Mouse (Mus musculus) stomach, postnatal 0 days (tissue): ENCODE results near the gene Clcn3. TPM values are rescaled to one million over a fixed set of nuclear protein-coding genes. Genes with fewer than 3 reads are reported as not detected.

ENCODE experiments used
- ATAC-seq: fragments of 200-750 bp; cut with Nextera tagmentation; 2 replicates; pipeline ENCODE4 v1.8.0; 2017; ENCODE audit not compliant: low FRiP score, low TSS enrichment
- DNase-seq: peaks from one replicate; pipeline ENCODE4 v3.0.0-alpha.2; 2016; ENCODE audit warnings: low spot score
- H3K27ac ChIP-seq: fragments of 300-500 bp; sonication (generic); replicated peaks from 2 replicates; pipeline ENCODE4 v1.5.1; 2014; ENCODE audit warnings: mild to moderate bottlenecking, control low read depth
- H3K27me3 ChIP-seq: fragments of 300-500 bp; sonication (generic); 2 replicates; pipeline ENCODE4 v1.6.1; 2014; ENCODE audit warnings: low read length; ENCODE audit not compliant: control insufficient read depth, insufficient read depth
- H3K36me3 ChIP-seq: fragments of 300-500 bp; sonication (generic); 2 replicates; pipeline ENCODE4 v1.6.1; 2014; ENCODE audit warnings: low read length, mixed read lengths; ENCODE audit not compliant: control insufficient read depth, insufficient read depth
- H3K4me1 ChIP-seq: fragments of 300-500 bp; sonication (generic); replicated peaks from 2 replicates; pipeline ENCODE4 v1.6.1; 2014; ENCODE audit warnings: antibody characterized with exemption; ENCODE audit not compliant: control insufficient read depth, insufficient read depth
- H3K4me2 ChIP-seq: fragments of 300-500 bp; sonication (generic); replicated peaks from 2 replicates; pipeline ENCODE4 v1.6.1; 2014; ENCODE audit warnings: low read depth, mild to moderate bottlenecking, control low read depth, moderate library complexity
- H3K4me3 ChIP-seq: fragments of 300-500 bp; sonication (generic); 2 replicates; pipeline ENCODE4 v1.5.1; 2014; ENCODE audit warnings: low read depth, low read length, control low read depth
- H3K9ac ChIP-seq: fragments of 300-500 bp; sonication (generic); 2 replicates; pipeline ENCODE4 v1.6.1; 2014; ENCODE audit warnings: mild to moderate bottlenecking, low read length, control low read depth, mixed read lengths
- H3K9me3 ChIP-seq: fragments of 300-500 bp; sonication (generic); 2 replicates; pipeline ENCODE4 v1.6.1; 2016; ENCODE audit warnings: low read length; ENCODE audit not compliant: control insufficient read depth
- CTCF ChIP-seq: IDR thresholded peaks from 2 replicates; pipeline ENCODE4 v1.5.1; 2016; ENCODE audit warnings: antibody characterized with exemption, low read depth, mild to moderate bottlenecking, moderate library complexity
- EP300 ChIP-seq: optimal IDR thresholded peaks from 2 replicates; pipeline ENCODE3; 2016; ENCODE audit warnings: antibody characterized with exemption
- WGBS: fragments of 180-500 bp; shearing (Covaris S2); extraction: QIAGEN DNeasy Blood & Tissue Kit; methylation state at CpG from one replicate; pipeline ENCODE4 v1.1.7; 2014; 5-methylcytosine and 5-hydroxymethylcytosine counted together
- polyA plus RNA-seq: library from polyadenylated mRNA; unstranded; fragments of >200 nt; fragmentation: Nextera tagmentation; extraction: Ambion mirVana; gene quantifications from 2 replicates; pipeline ENCODE4 v1.2.1, GENCODE M21; 2015

Clcn3 gene
- polyA plus RNA-seq, 1 experiment from 2014 or later: 21.7 TPM

- ATAC-seq: no peak
- Histone ChIP-seq H3K27ac (no peak overlapping the region), H3K36me3 (no peaks in the 10 kb centered on the region), H3K4me3 (no peak overlapping the region), H3K9ac (no peak overlapping the region), H3K27me3 (no peaks in the 10 kb centered on the region), H3K4me2 (no peak overlapping the region), H3K9me3 (no peaks in the 10 kb centered on the region), H3K4me1 (no peaks in the 10 kb centered on the region)
- TF ChIP-seq EP300: no peak
- no peak for TF ChIP-seq CTCF
- 57% methylated on average over 4 of the region's 4 CpGs for WGBS
- DNase-seq: no peak
Observed at GRCm38 (mm10) chr8:60949859-60950258, 33.2 kb downstream of the Clcn3 start.

GRCm38 (mm10) chr8:60947503-60947902 is 35.6 kb downstream of the Clcn3 start:
- no peak overlapping the region for H3K4me3 ChIP-seq
- H3K27me3 ChIP-seq: no peaks in the 10 kb centered on the region
- H3K4me1 ChIP-seq: no peaks in the 10 kb centered on the region
- H3K4me2 ChIP-seq: no peak overlapping the region
- no peak overlapping the region for H3K9ac ChIP-seq
- ATAC-seq (no peak), DNase-seq (no peak)
- H3K9me3 ChIP-seq: no peaks in the 10 kb centered on the region
- TF ChIP-seq EP300 (no peak), CTCF (no peak)
- no peaks in the 10 kb centered on the region for H3K36me3 ChIP-seq
- H3K27ac ChIP-seq: no peak overlapping the region

DNA sequence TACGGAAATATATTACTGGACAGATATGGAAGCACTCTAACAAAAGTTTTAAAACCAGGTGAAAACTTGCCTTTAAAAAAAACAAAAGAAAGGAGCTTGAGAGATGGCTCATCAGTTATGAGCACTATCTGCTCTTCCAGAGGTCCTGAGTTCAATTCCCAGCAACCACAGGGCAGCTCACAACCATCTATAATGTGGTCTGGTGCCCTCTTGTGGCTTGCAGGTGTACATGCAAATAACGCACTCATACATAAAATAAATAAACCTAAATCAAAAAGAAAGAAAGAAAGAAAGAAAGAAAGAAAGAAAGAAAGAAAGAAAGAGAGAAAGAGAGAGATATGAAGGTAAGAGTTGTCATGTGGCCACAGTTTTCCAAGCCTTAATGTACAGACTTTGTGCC is 40.2 kb downstream of the Clcn3 start:
- Histone ChIP-seq H3K36me3 (no peaks in the 10 kb centered on the region), H3K4me2 (no peak overlapping the region), H3K27ac (no peak overlapping the region), H3K4me1 (no peaks in the 10 kb centered on the region), H3K9me3 (no peaks in the 10 kb centered on the region), H3K9ac (no peak overlapping the region), H3K27me3 (no peaks in the 10 kb centered on the region), H3K4me3 (no peak overlapping the region)
- peak; percentile 52 for TF ChIP-seq CTCF
- TF ChIP-seq EP300: no peak
- 97% methylated on average over 2 of the region's 2 CpGs for WGBS
- ATAC-seq: no peak
- no peak for DNase-seq

- no peaks in the 10 kb centered on the region for H3K36me3 ChIP-seq
- no peak overlapping the region for H3K9ac ChIP-seq
- no peak overlapping the region for H3K4me3 ChIP-seq
- no peaks in the 10 kb centered on the region for H3K9me3 ChIP-seq
- no peak overlapping the region for H3K27ac ChIP-seq
- no peak overlapping the region for H3K4me2 ChIP-seq
- WGBS: 55% methylated on average over 3 of the region's 3 CpGs
- DNase-seq: no peak
- ATAC-seq: no peak
- H3K4me1 ChIP-seq: no peaks in the 10 kb centered on the region
- TF ChIP-seq CTCF (no peak), EP300 (no peak)
- no peaks in the 10 kb centered on the region for H3K27me3 ChIP-seq
Observed at GRCm38 (mm10) chr8:60938717-60939424, 44.2 kb downstream of the Clcn3 start.

DNA sequence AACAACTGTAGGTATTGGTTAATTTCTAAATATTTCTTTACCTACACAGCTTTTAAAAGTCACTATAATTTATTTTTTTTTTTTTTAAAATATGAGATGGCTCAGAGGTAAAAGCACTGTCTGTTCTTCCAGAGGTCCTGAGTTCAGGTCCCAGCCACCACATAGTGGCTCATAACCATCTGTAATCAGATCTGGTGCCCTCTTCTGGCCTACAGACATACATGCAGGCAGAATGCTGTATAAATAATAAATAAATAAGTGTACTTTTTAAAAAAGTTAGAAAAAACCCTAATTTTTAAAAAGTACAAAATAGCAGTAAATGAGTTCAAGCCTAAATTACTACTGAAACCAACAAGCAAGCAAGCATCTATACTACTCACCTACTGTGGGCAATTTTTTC is 49.5 kb downstream of the Clcn3 start:
- no peak overlapping the region for H3K27ac ChIP-seq
- TF ChIP-seq EP300: no peak
- TF ChIP-seq CTCF: peak; percentile 49
- no peak overlapping the region for H3K4me2 ChIP-seq
- no peak for DNase-seq
- H3K4me1 ChIP-seq: no peaks in the 10 kb centered on the region
- H3K9me3 ChIP-seq: no peaks in the 10 kb centered on the region
- H3K36me3 ChIP-seq: no peaks in the 10 kb centered on the region
- no peak overlapping the region for H3K9ac ChIP-seq
- ATAC-seq: no peak
- H3K27me3 ChIP-seq: no peaks in the 10 kb centered on the region
- H3K4me3 ChIP-seq: no peak overlapping the region

- Histone ChIP-seq H3K4me2 (no peak overlapping the region), H3K27ac (no peak overlapping the region), H3K4me3 (no peak overlapping the region), H3K4me1 (no peaks in the 10 kb centered on the region), H3K9me3 (no peaks in the 10 kb centered on the region), H3K9ac (no peak overlapping the region), H3K27me3 (no peaks in the 10 kb centered on the region), H3K36me3 (no peaks in the 10 kb centered on the region)
- TF ChIP-seq EP300 (no peak), CTCF (no peak)
- DNase-seq (no peak), ATAC-seq (no peak)
- 69% methylated on average over 4 of the region's 4 CpGs for WGBS
Observed at GRCm38 (mm10) chr8:60920176-60920575, 62.9 kb downstream of the Clcn3 start.
